Mouse (Mus musculus): ENCODE measurements around the gene Cdca8.
"Not testable (repeated sequence)": the region's sequence is repeated elsewhere in the genome, so short reads cannot be mapped to it uniquely, and the experiment has no call there.

Gene Cdca8

GRCm38 (mm10) chr4:124939211-124939610, at the start of gene Cdca8:
Cdca8 (minus strand) TSS chr4:124939311.
- not testable (repeated sequence) for DNase-seq

DNA sequence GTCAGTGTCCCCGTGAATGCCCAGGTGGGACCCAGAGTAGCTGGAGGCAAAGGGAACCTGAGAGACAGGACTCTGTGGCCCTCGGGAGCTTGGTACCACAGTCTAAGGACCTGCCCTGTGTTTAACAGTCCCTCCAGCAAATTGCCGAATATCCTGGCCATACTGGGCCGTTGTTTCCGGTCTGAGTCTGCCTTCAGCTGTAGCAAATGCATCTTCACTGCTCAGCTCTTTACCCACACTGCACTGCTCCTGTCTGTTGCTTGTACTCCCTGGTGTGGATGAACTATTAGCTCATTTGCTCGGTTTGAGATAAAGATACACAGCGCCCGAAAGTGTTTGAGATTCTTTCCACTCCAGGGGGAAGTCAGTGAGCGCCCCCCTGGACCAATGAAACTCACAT, 49.3 kb upstream of the Cdca8 start:
- DNase-seq = no peak

- no peak for DNase-seq
These were observed 48.6 kb upstream of the Cdca8 start for GRCm38 (mm10) chr4:124987711-124988097.

DNA sequence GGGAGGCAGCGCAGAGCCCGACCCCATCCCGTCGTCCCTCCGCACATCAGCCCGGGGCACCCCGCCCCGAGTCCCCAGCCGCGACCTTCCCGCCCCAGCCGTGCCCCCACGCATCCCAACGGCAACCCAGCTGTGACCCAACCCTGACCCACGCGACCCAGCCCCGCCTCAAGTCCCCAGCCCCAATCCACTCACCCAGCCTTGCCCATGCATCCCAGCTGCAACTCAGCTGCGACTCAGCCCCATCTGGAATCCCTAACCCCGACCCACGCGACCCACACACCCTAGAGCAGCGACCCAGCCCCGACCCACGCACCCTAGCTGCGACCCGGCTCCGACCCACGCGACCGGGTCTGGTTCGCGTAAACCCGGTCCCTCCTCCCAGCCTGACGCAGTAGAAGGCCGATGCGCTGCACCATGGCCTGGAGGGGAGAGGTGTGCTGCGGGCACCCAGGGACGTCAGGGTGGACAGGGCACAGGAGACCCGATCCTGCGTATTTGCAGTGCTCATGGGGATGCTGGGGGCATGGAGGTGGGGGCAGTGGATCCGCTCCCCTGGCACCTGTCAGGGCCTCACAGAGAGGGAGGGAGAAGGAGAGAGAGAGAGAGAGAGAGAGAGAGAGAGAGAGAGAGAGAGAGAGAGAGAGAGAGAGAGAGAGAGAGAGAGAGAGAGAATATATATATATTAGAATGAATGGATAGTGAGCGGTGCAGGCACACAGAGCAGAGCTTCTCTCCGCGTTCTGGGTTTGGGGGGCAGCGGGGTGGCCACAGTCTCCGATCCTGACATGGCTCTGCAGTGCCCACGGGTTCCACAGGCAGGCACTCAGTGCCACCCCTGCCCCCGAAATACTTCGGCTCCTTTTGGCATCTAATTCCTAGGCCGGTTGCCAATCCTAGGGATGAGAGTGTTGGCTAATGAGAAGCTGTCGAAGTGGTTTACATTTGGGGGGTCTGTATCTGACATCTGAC, 47.9 kb upstream of the Cdca8 start:
- no peak for DNase-seq

GRCm38 (mm10) chr4:124985671-124986602, 46.8 kb upstream of the Cdca8 start, which contains the start of gene Rspo1:
Rspo1 (plus strand) TSS chr4:124986430.
- no peak for DNase-seq

DNA sequence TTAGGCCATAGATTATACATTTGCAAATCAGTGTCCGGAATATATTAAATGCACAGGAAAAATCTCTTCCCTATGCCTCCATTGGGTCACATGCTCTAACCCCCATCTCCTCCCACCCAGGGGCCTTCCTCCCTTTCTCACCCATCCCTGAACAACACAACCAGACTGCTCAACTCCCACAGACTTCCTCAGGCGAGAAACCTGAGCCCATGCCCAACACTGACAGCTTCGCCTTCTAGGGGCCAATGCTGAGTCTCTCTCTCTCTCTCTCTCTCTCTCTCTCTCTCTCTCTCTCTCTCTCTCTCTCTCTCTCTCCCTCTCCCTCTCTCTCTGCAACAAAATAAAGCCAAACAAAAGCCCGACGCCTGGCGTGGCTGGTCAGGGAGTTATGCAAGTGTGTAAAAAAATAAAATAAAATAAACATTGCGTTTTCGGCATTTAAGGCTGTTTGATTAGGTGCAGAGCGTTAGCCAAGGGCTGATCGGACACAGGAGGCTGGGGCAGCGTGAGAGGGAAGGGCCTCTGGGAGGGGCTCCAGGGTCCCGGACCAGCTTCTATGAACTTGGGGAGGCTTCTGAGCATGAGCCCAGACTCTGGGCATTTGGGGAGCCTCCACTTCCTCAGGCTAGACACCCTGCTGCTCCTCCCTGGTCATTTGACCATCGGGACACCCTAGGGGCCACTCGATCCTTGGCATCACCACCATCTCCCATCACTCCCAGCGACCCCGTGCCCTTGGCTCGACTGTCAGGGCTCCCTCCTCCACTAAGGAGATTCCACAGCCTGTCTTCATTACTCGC, 46.0 kb upstream of the Cdca8 start:
- DNase-seq = no peak

DNA sequence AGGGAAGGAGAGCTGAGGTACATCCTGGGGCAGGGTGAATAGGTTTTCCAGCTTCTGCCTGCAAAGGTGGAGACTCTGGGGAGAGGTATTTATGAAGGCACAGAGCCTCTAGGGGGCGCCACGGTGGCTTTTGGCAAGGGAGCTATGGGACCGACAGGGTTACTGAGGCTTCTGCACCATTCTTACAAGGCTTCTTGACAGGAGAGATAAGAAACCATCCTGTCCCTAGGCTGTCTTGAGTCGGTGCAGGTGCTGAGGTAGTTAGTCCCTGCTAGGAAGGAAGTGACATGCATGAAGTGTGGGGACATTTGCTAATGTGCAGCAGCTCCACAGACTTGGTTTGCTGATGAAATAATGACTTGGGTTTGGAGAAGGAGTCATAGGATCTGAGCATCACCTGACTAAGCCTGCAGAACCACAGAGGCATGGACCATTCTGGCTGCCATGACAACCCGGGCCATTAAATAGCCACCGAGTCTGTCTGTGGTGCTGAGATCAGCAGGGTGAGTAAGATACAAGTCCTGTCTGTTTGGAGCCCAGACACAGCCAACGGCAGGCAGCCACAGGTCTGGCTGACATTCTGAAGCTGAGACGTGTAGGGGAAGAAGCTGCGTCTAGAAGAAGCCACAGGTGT, 44.9 kb upstream of the Cdca8 start:
- DNase-seq = no peak

DNA sequence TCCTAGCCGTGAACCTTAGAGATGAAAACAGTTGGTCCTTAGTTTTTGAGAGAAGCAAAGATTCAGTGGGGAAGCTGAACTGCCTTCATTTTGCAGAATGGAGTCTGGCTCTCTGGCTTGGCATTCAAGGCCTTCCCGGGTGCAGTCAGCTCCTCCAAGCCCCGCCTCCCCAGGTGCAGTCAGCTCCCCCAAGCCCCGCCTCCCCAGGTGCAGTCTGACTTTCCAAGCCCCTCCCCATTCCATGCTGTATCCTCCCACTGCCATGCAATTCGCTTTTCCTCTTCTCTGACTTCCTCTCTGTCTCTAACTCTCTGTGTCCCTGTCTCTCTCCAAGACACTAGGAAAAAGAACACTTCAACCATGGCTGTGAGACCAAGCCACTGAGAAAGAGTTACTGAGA, 39.1 kb upstream of the Cdca8 start:
- no peak for DNase-seq

DNA sequence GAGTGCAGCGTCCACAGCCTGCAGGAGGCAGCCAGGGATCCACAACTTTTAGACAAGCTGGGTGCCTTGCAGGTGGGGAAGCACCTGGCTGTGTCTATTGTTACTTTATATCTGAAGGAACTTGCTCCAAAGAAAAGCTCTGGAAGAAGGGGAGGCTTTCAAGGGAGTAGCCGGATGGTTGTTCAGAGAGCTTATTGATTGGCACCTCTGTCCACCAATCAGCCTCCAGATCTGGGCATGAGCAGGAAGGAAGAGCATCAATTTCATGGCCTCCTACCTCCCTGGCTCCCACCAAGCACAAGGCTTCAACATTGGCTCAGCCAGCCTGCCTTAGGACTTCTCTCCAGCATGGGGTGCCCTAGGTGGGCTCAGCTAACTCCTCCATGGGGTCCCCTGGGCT, 34.2 kb upstream of the Cdca8 start:
- DNase-seq = no peak

DNA sequence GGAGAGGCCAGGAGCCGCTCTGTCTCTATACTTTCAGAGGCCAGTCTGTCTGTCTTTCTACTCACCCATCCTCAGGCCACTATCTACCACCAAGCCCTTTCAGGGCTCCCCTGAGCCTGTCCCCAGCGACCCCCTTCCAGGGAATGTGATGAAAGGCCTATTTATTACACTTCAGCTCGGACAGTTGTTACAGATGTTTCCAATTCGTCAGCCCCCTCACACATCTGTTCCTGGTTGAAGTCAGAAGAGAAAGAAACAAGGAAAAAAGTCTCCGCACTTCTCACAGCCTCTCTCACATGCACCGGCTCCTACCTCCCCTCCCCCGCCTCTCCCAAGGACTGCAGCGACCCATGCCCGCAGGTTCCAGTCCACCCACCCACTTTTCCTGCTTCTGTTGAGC, 33.2 kb upstream of the Cdca8 start:
- no peak for DNase-seq

DNA sequence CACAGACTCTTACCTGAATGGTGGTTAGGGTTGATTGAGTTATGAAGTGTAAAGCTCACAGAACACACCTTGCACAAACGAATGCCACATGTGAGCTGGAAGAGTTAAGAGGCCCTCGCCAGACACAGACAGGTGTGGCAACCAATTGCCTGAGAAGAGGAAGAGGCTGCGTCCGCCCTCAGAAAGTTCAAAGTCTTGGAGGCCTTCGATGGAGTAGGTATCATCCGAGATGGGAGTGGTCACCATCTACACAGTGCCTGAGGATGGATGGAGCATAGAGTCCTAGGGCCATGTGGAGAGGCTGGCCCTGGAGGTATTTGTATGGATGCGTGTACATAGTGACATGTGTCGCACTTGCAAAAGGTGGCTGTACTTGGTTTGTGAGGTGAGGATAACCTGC, 32.0 kb upstream of the Cdca8 start:
- DNase-seq = no peak

- no peak for DNase-seq
These were observed 31.6 kb upstream of the Cdca8 start for GRCm38 (mm10) chr4:124970677-124971076.

DNA sequence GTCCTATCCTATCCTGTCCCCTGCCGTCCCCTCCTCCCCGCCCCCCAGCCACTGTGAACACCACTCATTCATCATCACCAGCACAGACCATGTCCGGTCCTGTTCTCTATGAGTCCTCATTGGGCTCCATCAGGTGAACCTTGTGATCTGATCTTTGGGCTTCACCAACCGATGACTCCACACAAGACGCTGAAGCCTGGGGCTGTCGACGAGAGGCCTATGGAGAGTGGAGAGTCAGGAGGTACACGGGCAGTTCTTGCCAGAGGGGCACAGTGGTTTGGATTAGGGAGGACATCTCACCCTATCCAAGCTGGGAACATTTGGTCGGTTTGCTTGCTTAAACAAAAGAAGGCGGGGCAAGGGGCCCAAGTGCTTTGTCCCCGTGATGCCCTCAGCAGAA, 31.1 kb upstream of the Cdca8 start:
- DNase-seq = no peak

DNA sequence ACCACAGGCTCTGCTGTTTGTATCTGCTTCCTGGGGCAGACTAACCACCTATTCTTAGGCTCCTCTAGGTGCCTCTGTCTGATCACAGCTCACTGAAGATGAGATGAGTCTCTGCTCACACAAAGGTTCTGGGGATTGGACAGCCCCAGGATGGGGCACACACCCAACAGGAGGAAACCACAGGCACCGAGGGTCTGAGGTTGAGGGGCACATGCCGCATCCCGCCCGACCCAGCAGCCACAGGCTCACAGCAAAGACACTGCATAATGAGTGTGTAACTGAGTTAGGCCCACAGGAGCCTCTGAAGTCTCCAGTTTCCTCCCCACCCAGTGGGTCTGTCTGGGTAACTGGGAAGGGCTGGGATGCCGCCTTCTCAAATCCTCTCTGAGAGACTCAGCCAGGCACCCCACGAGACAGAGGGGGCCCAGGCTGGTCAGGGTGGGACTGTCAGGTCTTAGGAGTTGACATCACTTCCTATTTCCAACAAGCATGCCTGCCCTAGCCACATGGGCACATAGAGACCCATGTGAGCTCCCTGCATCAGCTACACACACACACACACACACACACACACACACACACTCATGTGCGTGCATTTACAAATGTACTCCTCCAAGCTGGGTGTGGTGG, 30.2 kb upstream of the Cdca8 start:
- no peak for DNase-seq

DNA sequence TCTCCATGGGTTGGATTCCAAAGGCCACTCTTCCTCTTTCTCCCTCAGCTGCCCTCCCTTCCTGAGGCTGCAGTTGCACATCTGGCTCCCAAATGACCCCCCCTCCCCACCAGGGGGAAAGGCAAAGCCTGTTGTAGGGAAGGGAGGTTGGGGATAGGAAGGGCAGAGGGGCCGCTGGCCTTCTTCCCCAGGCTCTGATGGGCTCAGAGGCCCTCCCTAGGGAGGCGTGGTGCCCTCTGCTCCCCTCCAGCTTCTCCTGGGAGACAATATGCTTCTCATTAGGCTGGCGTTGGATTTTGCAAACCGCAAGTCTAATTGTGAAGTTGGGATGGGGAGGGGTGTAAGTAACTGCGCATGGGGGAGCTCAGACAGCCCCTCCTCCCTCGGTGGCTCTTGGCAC, 29.6 kb upstream of the Cdca8 start:
- DNase-seq = no peak

DNA sequence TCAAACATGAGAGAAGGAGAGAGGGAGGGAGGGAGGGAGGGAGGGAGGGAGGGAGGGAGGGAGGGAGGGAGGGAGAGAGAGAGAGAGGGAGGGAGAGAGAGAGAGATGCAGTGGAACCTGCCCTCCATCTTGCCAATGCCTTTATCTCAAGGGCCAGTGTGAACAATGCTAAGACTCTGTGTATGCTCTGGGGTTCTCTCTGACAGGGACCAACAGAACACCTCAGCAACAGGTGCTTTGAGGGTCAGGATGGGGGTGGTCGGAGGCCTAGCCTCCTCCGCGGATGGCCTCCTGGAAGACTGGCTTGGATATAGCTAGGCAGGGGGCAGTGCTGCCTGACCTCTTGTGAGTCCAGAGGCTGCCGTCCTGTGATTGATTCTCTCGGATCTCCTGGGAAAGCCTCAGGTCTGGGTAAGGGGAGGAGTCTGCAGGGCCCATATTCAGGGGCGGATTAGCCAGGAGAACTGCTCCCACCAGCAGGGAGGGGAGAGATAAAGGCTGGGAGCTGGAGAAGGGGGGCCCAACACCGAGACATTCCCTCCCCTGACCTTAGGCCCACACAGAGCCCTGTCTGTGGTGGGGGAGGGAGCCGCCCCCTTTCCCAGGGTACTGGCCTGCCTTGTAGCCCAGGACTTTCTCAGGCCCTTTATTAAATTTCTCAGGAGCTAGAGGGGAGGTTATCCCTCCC, 25.9 kb upstream of the Cdca8 start:
- no peak for DNase-seq

DNA sequence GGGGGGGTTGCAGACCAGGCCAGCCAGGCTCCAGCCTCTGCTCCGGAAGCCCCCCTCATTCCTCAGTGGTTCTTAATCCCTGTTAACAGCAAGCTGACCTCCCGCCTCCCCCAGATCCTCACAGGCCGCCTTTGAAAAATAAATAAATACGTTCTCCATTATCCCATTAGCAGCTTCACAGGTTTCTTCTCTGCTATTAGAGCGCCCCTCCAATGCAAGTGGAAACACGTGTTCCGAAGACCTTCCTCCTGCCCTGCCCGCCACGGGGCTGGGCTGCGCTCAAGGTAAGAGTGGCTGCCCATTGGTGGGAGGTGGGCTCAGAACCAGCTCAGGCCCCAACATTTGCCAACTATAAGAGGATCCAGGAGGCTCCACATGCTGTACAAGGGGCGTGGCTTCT, 23.5 kb upstream of the Cdca8 start:
- DNase-seq = no peak

GRCm38 (mm10) chr4:124960940-124961339, 21.8 kb upstream of the Cdca8 start:
- peak; percentile 14 for DNase-seq

DNA sequence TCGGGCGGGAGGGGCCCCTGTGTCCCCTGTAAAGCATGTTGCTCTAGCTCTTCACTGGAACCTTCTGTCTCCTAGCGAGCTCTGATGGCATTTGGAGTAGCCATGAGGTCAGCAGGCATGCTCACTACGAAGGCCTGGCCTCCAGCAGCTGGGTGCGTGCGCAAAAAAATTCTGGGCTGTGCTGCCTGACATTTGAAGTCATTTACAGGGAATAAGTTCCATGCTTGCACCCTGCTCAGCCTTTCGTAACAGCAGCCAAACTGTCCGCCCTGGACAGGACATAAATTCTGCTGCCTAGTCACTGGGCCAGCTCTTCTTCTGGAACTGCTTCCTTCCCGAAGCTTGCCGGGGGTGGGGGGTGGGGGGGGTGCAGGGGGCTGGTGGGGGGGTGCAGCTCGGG, 20.0 kb upstream of the Cdca8 start:
- DNase-seq = no peak

DNA sequence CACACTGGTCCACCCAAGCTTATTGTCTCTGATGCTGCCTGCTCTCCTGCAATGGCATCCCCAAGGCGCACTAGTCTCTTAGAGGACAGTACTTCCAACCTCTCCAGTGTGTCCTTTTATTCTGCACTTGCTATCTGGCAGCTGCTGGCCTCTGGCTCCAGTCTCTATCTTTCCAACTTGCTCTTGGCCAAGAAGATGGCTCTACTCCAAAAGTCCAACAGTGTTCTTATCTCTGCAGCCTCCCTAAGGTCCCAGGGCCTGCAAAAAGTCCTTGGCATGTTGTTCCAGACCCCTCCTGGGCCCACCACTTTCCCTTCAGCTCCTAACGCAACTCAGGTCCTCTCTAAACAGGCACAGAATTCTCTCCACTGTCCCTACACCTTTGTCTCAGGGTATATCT, 18.2 kb upstream of the Cdca8 start:
- no peak for DNase-seq

- no peak for DNase-seq
These were observed 14.4 kb upstream of the Cdca8 start for GRCm38 (mm10) chr4:124953546-124953945.
